Mouse (Mus musculus) erythroblast, embryonic 14.5 days (primary cell): Measurements from ENCODE around the gene Thnsl2.

Experiments used
- GATA1 ChIP-seq: IDR thresholded peaks from 2 replicates; pipeline ENCODE4 v1.6.1; 2012; ENCODE audit warnings: low read length, inconsistent platforms, mixed read lengths
- TAL1 ChIP-seq: IDR thresholded peaks from 3 replicates; pipeline ENCODE4 v1.6.1; 2012; ENCODE audit warnings: low read length, inconsistent platforms, mixed read lengths

GRCm38 (mm10) chr6:71189578-71189977 is 45.3 kb upstream of the Thnsl2 start:
- TF ChIP-seq GATA1 (no peak), TAL1 (no peak)
